Mouse (Mus musculus): ENCODE measurements around the gene Gja4.

DNA sequence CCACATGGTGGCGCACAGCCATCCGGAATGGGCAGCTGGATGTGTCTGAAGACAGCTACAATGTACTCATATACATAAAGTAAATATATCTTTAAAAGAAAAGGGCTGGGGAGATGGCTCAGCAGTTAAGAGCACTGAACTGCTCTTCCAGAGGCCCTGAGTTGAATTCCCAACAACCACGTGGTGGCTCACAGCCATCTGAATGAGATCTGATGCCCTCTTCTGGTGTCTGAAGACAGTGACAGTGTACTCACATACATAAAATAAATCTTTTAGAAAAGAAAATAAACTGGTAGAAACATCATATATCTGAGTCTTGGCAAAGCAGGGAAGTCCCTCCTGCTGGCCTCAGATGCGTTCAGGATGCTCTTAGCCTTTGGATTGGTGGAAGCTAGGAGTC, 3.3 kb upstream of the Gja4 start:
- TF ChIP-seq CTCF (conservative IDR thresholded peaks at IDR 0.05 in 1 of 2, IDR thresholded peaks at IDR 0.05 in 1 of 2; ENCODE audit: low read depth in 2 of 2, low read length in 2 of 2) = no peak; a peak in 1 of 4 replicates
- TF ChIP-seq MAFK (IDR thresholded peaks at IDR 0.05; ENCODE audit: insufficient replicate concordance, low read length) = no peak
